Mouse (Mus musculus) embryonic facial prominence, embryonic 15.5 days (tissue): ENCODE data around the gene Mrpl18. TPM values are rescaled to one million over a fixed set of nuclear protein-coding genes. Genes with fewer than 3 reads are reported as not detected.
"Not testable (repeated sequence)": the region's sequence is repeated elsewhere in the genome, so short reads cannot be mapped to it uniquely, and the experiment has no call there.

Experiments used
- ATAC-seq: fragments of 200-750 bp; cut with Nextera tagmentation; 2 replicates; pipeline ENCODE4 v1.8.0; 2017; ENCODE audit warnings: low read depth, moderate TSS enrichment; ENCODE audit not compliant: insufficient number of reproducible peaks, low FRiP score, low TSS enrichment
- H3K27ac ChIP-seq: fragments of 300-500 bp; sonication (generic); replicated peaks from 2 replicates; pipeline ENCODE4 v1.5.1; 2015; ENCODE audit warnings: mild to moderate bottlenecking, inconsistent platforms
- H3K27me3 ChIP-seq: fragments of 300-500 bp; sonication (generic); 2 replicates; pipeline ENCODE4 v1.6.1; 2015; ENCODE audit warnings: inconsistent platforms
- H3K36me3 ChIP-seq: fragments of 300-500 bp; sonication (generic); 2 replicates; pipeline ENCODE4 v1.6.1; 2015; ENCODE audit warnings: mild to moderate bottlenecking, inconsistent platforms
- H3K4me1 ChIP-seq: fragments of 300-500 bp; sonication (generic); 2 replicates; pipeline ENCODE4 v1.6.1; 2015; ENCODE audit warnings: inconsistent platforms
- H3K4me2 ChIP-seq: fragments of 300-500 bp; sonication (generic); replicated peaks from 2 replicates; pipeline ENCODE4 v1.6.1; 2015; ENCODE audit warnings: mild to moderate bottlenecking, inconsistent platforms
- H3K4me3 ChIP-seq: fragments of 300-500 bp; sonication (generic); replicated peaks from 2 replicates; pipeline ENCODE4 v1.5.1; 2015; ENCODE audit warnings: mild to moderate bottlenecking, inconsistent platforms
- H3K9ac ChIP-seq: fragments of 300-500 bp; sonication (generic); 2 replicates; pipeline ENCODE4 v1.6.1; 2015; ENCODE audit warnings: inconsistent platforms
- H3K9me3 ChIP-seq: fragments of 300-500 bp; sonication (generic); replicated peaks from 2 replicates; pipeline ENCODE4 v1.6.1; 2016; ENCODE audit warnings: inconsistent platforms
- WGBS: fragments of 180-500 bp; shearing (Covaris S2); methylation state at CpG from one replicate; pipeline ENCODE4 v1.1.7; 2015; 5-methylcytosine and 5-hydroxymethylcytosine counted together
- polyA plus RNA-seq: library from polyadenylated mRNA; unstranded; fragments of >200 nt; fragmentation: Nextera tagmentation; extraction: Ambion mirVana; gene quantifications from 2 replicates; pipeline ENCODE4 v1.2.1, GENCODE M21; 2015

Gene Mrpl18
- polyA plus RNA-seq, 1 experiment from 2014 or later = 135 TPM

DNA sequence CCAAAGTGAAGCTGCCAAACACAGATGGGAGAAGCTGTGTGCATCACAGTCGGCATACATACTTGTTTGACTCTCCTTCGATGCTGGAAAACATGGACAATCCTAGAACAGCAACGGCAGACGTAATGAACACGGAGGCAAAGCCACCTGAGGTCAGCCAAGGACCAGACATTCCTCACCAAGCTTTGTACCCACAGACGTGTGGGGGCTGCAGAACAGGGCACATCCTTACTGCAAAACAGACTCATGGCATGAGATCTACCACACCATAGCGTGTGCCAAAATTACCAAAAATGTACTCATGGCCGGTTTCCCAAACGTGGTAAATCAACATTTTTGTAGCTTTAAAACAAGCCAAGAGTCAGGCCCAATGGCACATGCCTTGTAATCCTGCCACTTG lies 9.7 kb downstream of the Mrpl18 start:
- Histone ChIP-seq H3K4me1 (peaks cover 7% of the 10 kb centered on the region; the same call in 1 of the 2 replicates), H3K27ac (no peak overlapping the region), H3K36me3 (peaks cover 25% of the 10 kb centered on the region), H3K9me3 (no peaks in the 10 kb centered on the region), H3K9ac (no peak overlapping the region), H3K4me2 (no peak overlapping the region), H3K27me3 (no peaks in the 10 kb centered on the region), H3K4me3 (no peak overlapping the region)
- ATAC-seq = no peak
- 86% methylated on average over 9 of the region's 9 CpGs for WGBS

DNA sequence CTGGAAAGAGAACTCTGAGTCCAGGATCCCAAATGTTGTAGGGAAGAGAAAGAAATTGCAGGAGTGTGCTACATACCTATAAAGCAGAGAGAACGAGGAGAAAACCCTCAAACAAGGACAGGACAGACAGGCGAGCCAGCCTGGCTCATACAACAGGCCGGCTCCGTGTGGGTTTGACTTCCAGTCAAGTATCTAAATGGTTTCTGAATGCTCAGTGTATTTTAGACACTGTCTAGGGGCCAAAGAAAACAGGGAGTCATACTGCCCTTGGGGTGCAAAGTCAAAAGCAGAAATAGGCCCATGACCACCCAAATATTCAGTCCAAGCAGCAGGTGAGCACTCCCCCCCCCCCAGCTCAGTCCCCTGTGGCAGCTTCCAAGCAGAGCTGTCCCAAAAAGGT lies 10.3 kb downstream of the Mrpl18 start:
- H3K36me3 ChIP-seq = peaks cover 19% of the 10 kb centered on the region
- no peak for ATAC-seq
- WGBS = 85% methylated on average over 4 of the region's 4 CpGs

DNA sequence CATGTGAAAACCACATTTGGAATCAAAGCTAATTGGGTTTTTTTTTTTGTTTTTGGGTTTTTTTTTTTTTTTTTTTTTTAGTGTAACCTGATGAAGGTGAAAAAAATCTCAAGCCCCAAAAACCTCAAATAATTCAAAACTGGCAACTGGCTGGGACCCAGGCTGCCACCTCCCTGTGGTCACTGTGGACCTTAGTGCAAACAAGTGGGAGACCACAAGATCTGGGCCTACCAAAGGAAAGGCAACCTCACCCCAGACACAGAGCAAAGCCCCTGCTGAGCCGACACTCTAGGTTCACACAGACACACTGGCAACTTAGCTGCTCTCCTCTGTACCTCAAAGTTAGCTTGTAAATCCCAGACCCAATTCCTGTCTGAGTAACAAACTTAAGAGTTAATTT lies 11.8 kb downstream of the Mrpl18 start:
- 50% methylated on average over 1 of the region's 1 CpGs for WGBS
- Histone ChIP-seq H3K4me2 (no peak overlapping the region), H3K27ac (no peak overlapping the region), H3K9me3 (no peaks in the 10 kb centered on the region), H3K36me3 (peaks cover 16% of the 10 kb centered on the region), H3K4me1 (peaks cover 7% of the 10 kb centered on the region; the same call in 1 of the 2 replicates), H3K9ac (no peak overlapping the region), H3K27me3 (no peaks in the 10 kb centered on the region), H3K4me3 (no peak overlapping the region)
- no peak for ATAC-seq

More for the DNA sequence above, 10.3 kb downstream of the Mrpl18 start:
- Histone ChIP-seq H3K4me1 (peaks cover 7% of the 10 kb centered on the region; the same call in 1 of the 2 replicates), H3K9ac (no peak overlapping the region), H3K4me3 (no peak overlapping the region), H3K9me3 (no peaks in the 10 kb centered on the region), H3K27ac (no peak overlapping the region), H3K4me2 (no peak overlapping the region), H3K27me3 (no peaks in the 10 kb centered on the region)

DNA sequence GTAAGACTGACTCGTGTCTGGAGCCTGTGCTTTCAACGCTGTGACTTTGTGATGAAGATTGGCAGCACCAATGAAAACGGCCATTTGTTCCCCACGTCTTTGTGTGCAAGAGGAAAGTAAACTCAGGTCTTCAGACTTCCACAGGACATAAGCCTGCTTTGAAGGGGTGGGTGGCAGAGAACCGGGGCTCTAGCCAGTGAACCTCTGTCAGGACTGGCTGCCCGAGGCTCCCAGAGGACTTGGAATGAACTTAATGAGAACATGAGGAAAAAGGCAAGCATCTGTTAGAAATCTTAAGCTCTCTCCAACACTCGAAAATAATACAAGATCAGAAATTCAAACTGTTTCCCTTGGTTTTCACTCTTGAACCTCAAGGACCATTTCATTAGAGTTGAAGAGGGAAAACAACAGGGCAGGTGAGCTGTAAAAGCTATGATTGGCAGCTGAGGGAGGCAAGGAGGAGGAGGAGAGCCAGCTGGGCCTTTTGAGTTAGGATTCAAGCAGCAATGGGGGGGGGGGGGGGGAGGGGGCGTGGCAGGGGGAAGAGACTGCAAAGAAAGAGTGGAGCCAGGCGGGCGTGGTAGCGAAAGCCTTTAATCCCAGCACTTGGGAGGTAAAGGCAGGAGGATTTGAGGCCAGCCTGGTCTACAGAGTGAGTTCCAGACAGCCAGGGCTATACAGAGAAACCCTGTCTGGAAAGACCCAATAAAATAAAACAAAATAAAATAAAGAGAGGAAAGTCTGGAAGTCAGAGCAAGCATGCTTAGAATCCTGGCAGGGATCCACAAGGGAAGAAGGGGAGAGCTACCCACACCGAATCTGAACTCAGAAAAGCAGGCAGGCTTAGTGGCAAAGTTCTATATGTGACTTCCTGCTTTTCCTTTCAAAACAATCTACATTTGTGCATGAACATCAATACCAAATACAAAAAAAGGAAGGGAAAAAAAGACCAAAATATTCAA lies 12.5 kb downstream of the Mrpl18 start:
- H3K9me3 ChIP-seq = no peaks in the 10 kb centered on the region
- peak overlapping the region; percentile 63 for H3K27ac ChIP-seq
- peaks cover 7% of the 10 kb centered on the region; the same call in 1 of the 2 replicates for H3K4me1 ChIP-seq
- H3K36me3 ChIP-seq = peaks cover 16% of the 10 kb centered on the region
- no peak overlapping the region for H3K4me3 ChIP-seq
- H3K4me2 ChIP-seq = no peak overlapping the region
- H3K27me3 ChIP-seq = no peaks in the 10 kb centered on the region
- H3K9ac ChIP-seq = no peak overlapping the region
- WGBS = 27% methylated on average over 11 of the region's 12 CpGs
- no peak for ATAC-seq

DNA sequence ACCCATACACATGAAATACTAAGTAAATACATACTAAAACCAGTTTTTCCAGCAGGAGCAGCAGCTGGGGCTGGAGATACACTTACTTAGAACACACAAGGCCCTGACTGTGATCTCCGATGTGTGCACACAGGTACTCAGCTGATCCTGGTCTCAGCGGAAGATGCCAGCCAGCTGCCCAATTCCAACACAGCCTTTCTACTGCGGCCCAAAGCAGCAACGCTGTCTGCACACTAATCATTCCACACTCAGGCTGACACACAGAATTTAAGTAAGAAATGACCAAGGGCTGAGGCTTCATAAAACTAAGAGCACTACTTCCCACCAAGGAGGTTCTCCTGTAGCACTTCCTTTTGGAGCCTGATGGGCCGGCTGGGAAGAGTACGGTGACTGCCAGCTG lies 13.9 kb downstream of the Mrpl18 start:
- Histone ChIP-seq H3K4me2 (no peak overlapping the region), H3K9ac (no peak overlapping the region), H3K9me3 (no peaks in the 10 kb centered on the region), H3K36me3 (peaks cover 16% of the 10 kb centered on the region), H3K4me3 (no peak overlapping the region), H3K27ac (no peak overlapping the region), H3K27me3 (no peaks in the 10 kb centered on the region), H3K4me1 (peaks cover 7% of the 10 kb centered on the region; the same call in 1 of the 2 replicates)
- 91% methylated on average over 6 of the region's 6 CpGs for WGBS
- no peak for ATAC-seq

DNA sequence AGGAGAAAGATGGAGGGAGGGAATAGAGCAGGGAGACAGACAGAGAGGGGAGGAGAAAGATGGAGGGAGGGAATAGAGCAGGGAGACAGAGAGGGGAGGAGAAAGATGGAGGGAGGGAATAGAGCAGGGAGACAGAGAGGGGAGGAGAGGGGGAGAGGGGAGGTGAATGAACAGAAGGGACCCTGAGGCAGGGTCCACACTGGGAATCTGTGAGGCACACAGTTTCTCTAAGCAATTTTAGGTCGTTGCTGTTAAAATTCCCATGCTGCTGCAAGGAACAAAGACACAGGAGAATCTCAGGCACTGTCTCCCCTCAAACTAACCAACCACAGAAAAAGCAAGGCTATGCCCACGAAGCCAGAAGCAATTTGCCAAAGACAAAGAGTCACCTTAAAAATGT lies 17.5 kb downstream of the Mrpl18 start:
- H3K36me3 ChIP-seq, H3K4me2 ChIP-seq, H3K4me1 ChIP-seq, H3K27ac ChIP-seq, H3K4me3 ChIP-seq, H3K9ac ChIP-seq, H3K9me3 ChIP-seq, ATAC-seq, H3K27me3 ChIP-seq: not testable (repeated sequence)
- WGBS = 24% methylated on average over 2 of the region's 2 CpGs

DNA sequence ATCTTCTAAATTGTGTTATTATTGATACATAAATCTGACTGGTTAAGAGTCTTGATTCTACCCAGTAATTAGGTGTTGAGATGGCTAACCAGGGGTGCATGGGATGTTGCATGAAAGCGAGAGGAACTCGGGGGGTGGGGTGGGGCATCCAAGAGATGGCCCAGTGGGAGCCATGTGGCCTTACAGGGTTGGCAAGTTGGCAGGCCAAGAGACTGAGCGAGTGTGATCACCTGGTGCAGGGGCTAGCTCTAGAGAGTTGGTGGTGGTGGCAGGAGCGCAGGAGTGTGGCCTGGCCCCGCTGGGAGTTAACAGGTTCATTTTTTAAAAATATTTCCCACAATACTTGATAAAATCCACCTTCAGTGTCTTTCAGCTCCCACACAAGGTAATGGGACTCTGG lies 18.5 kb downstream of the Mrpl18 start:
- Histone ChIP-seq H3K9me3 (no peaks in the 10 kb centered on the region), H3K27me3 (no peaks in the 10 kb centered on the region), H3K4me1 (no peaks in the 10 kb centered on the region), H3K4me3 (no peak overlapping the region), H3K4me2 (no peak overlapping the region), H3K27ac (no peak overlapping the region), H3K9ac (no peak overlapping the region), H3K36me3 (peaks cover 5% of the 10 kb centered on the region; the same call in 1 of the 2 replicates)
- no peak for ATAC-seq
- WGBS = 86% methylated on average over 5 of the region's 5 CpGs

DNA sequence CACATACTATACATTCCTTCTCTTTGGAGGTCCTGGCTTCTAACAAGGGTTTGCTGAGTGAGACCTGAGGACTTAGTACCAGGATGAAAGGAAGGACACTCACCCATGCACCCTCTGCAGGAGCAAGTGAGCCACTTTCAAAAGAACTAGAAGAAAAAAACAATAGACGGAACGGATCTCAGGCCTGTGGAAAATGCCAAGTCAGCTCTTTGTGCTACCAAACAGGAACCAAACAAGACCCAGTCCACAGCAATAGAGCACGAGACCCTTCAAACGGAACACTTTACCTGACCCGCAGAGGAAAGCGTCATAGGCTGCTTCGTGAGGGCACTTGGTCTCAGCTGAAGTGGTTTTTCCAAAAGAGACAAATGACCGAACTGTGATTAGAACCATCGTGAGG lies 24.1 kb downstream of the Mrpl18 start:
- H3K4me1 ChIP-seq = peaks cover 4% of the 10 kb centered on the region
- 0 out of 2 replicates have a peak, but pooled peaks cover 2% of the 10 kb centered on the region for H3K36me3 ChIP-seq
- H3K9me3 ChIP-seq = no peaks in the 10 kb centered on the region
- no peak overlapping the region for H3K4me2 ChIP-seq
- no peak overlapping the region for H3K9ac ChIP-seq
- no peaks in the 10 kb centered on the region for H3K27me3 ChIP-seq
- no peak for ATAC-seq
- no peak overlapping the region for H3K4me3 ChIP-seq
- no peak overlapping the region for H3K27ac ChIP-seq
- WGBS = 93% methylated on average over 9 of the region's 9 CpGs

DNA sequence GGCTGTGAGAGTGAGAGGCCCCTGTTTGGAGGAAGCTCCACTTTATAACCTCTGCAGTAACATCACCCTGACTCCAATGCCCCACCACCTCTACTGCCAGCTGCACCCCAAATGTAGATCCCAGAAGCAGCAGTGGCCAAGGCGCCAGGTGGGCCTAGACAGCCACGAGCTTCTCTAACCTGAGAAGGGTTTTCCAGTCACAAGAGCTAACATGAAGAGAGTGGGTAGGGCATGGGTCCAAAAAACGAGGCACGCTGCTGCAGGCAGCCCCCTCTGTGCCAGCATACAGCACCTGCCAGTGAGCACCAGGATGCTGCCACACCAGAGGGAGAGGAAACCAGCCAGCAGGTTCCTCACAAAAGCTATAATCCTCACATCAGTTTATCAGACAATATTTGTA lies 25.1 kb downstream of the Mrpl18 start:
- ATAC-seq = no peak
- WGBS = 78% methylated on average over 4 of the region's 4 CpGs

DNA sequence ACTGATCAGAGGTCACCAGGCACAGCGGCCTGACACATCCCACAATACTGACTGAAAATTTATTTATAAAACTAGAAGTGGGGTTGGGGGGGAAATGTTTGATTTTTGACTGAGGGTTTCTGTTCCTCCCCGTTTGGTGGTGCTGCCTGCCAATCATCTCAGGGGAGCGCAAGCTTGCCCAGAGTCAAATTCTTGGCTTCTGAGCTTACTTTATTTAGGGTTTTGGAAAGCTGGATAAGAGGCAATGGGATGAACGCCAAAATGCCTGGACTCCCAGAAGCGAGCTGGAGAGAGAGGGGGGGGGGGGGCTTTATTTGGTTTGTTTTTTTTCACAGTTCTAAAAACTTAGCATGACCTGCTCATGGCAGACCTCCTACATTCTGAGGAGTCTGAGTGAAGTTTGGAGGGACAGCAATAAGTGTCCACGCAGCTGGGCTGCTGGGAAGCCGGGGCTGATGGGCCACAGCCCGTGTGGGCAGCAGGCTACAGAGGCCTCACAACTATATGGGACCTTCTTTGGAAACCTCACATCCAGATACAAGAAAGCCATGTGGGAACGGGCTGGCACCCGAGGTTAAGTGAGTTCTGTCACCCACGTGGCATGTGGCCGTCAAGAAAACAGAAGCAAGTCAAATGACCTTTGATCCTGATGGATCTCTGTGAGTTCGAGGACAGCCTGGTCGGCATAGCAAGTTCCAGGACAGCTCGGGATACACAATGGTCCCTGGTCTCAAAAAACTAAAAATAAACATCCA lies 28.9 kb downstream of the Mrpl18 start:
- H3K9me3 ChIP-seq = no peaks in the 10 kb centered on the region
- H3K4me2 ChIP-seq = no peak overlapping the region
- 0 out of 2 replicates have a peak, but pooled peaks cover 2% of the 10 kb centered on the region for H3K36me3 ChIP-seq
- no peak for ATAC-seq
- H3K9ac ChIP-seq = no peak overlapping the region
- 66% methylated on average over 15 of the region's 15 CpGs for WGBS
- peaks cover 10% of the 10 kb centered on the region for H3K4me1 ChIP-seq
- no peak overlapping the region for H3K4me3 ChIP-seq
- no peak overlapping the region for H3K27ac ChIP-seq
- no peaks in the 10 kb centered on the region for H3K27me3 ChIP-seq

More for the DNA sequence above, 25.1 kb downstream of the Mrpl18 start:
- Histone ChIP-seq H3K27ac (no peak overlapping the region), H3K4me3 (no peak overlapping the region), H3K36me3 (0 out of 2 replicates have a peak, but pooled peaks cover 2% of the 10 kb centered on the region), H3K27me3 (no peaks in the 10 kb centered on the region), H3K9ac (no peak overlapping the region), H3K4me2 (no peak overlapping the region), H3K4me1 (peaks cover 10% of the 10 kb centered on the region), H3K9me3 (no peaks in the 10 kb centered on the region)

DNA sequence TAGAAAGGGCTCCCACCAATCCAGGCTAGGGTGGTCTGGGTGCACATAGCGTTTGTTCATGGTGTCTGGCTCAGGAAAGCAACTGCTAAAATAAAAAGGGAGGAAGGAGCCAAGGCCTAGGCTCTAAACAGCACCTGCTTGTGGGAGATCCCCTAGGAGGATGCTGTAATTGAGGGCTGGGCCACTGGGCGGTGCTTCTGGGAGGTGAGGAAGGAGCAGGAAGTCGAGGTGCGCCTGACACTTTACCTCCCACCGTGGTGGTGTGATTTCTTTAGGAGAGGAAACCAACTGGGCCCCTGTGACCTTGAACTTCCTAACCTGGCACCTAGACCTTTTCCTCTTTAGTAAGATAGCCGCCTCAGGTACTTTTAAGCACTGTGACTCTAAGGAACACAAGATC lies 29.5 kb downstream of the Mrpl18 start:
- Histone ChIP-seq H3K4me2 (no peak overlapping the region), H3K27me3 (no peaks in the 10 kb centered on the region), H3K9ac (no peak overlapping the region), H3K27ac (no peak overlapping the region), H3K9me3 (no peaks in the 10 kb centered on the region), H3K36me3 (0 out of 2 replicates have a peak, but pooled peaks cover 2% of the 10 kb centered on the region), H3K4me1 (peaks cover 10% of the 10 kb centered on the region), H3K4me3 (no peak overlapping the region)
- 36% methylated on average over 6 of the region's 6 CpGs for WGBS
- ATAC-seq = no peak
